Mouse (Mus musculus): ENCODE measurements around the gene Ltbp1.

Gene Ltbp1

DNA sequence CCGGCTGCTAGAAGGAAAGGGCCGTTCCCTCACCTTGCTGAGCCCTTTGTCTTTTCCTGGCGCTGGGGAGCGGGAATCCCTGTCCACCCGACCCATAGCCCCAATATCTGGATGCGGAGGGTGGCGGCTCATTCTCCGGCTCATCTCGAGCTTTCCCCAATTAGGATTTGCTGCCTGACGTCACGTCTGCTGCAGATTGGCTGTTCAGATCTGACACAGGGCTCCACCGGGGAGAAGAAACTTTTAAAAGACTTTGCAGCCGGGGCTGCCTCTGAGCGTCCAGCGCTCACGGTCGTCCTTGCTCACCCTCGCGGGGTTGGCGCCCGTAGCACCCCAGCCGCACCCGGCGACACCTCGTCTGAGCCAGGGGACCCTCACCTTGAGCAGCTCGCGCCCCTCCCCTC lies at the start of gene Ltbp1:
Gene Ltbp1 (plus strand): TSS at position 288 of the 404 bp plus-strand sequence.
- DNase-seq (ENCODE audit: inconsistent ontology term), result peak; percentile 78

GRCm38 (mm10) chr17:74959481-74960245 lies 45.7 kb upstream of the Ltbp1 start:
- DNase-seq (ENCODE audit: inconsistent ontology term), result peak; percentile 62

GRCm38 (mm10) chr17:74963222-74963621 lies 42.1 kb upstream of the Ltbp1 start:
- no peak for DNase-seq (ENCODE audit: inconsistent ontology term)

DNA sequence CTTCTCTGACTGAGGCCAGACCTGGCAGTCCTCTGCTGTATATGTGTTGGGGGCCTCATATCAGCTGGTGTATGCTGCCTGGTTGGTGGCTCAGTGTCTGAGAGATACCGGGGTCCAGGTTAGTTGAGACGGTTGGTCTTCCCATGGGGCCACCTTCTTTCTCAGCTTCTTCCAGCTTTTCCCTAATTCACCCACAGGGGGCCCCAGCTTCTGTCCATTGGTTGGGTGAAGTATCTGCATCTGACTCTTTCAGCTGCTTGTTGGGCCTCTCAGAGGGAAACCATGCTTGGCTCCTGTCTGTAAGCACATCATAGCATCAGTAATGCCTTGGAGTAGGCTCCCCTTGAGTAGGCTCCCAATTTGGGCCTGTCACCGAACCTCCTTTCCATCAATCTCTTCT lies 41.5 kb upstream of the Ltbp1 start:
- DNase-seq (ENCODE audit: inconsistent ontology term), result no peak

- DNase-seq (ENCODE audit: inconsistent ontology term), result no peak
Observed at GRCm38 (mm10) chr17:74967298-74967848, 38.0 kb upstream of the Ltbp1 start.

DNA sequence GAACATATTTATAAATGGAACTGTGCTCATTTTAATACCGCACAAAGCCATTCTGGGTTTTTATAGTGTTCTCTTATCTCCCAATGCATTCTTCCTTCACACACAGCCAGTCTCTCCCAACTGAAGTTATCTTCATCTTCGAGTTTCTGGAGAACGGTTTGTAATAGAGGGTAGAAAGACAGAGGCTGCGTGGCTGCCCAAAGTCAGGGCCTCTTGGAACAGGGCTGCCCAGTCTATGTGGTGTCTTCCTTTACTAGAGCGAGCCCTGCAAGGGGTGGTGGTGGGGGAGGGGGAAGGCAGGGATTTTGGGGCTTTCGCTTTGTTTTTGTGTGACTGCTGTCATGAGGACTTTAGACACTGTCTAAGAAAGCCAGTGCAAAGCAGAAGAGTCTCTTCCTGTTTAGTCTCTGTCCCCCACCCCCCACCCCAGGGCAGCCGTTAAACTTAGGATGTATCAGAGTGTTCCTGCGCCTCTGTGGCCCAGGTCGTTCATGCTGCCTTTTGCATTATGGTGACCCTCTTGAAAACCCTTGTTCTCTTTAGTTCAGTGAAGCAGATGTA lies 37.1 kb upstream of the Ltbp1 start:
- DNase-seq (ENCODE audit: inconsistent ontology term), result no peak

DNA sequence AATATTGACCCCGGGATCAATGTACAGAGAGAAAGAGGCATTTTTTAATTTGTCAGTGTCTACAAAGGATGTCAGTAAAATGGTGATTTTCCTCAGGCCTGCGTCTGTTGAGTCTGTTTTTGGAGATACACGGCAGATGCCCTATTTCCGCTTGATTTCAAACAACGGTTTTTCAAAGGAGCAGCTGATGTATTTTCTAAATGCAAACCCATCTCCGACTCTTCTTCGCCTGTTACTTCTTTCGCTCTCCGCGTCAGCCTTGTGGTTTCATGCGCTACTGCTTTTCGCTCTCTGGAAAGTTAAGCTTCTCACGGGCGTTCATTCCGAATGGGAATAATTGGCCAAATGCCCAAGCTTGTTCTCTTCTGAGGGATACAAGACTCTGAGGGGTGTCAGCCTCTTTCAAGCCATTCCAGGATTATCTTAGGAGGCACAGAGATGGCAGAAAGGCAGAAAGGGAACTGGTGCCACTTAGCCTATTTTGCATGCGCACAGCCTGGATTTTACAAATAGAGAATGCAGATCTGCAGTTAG lies 36.6 kb upstream of the Ltbp1 start:
- DNase-seq (ENCODE audit: inconsistent ontology term), result peak; percentile 26

DNA sequence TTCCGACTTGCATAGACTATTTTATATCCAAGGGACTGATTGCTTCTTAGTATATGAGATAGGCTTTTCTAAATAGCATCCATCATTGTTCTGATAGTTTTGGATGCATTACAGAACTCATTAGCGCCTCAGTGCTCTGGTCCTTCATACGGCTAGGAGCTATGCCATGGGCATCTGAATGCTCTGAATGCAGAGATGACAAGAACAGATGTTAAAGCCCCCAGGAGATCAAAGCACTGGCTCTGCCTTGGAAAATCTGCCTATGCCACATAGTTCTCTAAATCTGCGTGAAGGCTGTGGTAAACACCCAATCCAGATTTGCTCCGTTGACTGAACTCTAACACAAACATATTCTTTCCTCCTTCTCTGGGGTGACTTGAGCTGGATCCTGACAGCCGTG lies 30.2 kb upstream of the Ltbp1 start:
- DNase-seq (ENCODE audit: inconsistent ontology term), result no peak

DNA sequence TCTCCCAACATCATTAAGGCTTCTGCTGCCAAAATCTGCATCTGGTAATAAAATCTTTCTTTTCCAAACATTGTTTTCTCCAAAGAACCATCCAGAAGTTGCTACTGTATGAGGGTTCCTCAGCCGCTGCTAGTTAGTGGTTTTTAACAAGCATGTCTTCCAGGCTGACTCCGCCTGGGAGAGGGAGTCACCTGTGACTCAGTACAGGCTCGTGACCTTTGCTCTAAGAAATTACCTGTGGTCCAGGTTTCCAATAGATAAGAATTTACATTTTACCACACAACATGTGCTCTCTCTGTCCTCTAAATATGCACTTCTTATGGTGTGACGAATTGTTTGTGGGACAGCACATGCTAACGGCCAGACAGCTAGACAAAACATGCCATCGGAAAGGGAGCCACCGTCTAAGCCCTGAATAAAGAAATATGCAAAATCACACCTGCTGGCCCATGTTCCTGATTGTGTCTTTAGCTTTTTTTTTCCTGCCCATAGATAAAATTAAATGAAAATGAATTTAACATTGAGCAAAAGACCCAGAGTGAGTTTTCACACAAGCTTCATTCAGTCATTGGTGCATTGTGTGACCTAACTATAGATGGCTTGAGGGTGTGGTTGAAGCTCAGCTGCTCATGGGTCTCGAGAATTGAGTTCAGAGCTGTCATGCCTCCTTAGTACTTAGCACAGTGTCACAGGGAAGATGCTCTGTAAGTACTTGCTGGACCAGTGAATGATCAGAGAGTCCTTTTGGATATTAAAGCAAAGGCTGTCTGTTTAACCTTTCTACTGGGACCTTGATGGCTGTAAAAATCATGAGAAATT lies 29.0 kb upstream of the Ltbp1 start:
- DNase-seq (ENCODE audit: inconsistent ontology term), result no peak

DNA sequence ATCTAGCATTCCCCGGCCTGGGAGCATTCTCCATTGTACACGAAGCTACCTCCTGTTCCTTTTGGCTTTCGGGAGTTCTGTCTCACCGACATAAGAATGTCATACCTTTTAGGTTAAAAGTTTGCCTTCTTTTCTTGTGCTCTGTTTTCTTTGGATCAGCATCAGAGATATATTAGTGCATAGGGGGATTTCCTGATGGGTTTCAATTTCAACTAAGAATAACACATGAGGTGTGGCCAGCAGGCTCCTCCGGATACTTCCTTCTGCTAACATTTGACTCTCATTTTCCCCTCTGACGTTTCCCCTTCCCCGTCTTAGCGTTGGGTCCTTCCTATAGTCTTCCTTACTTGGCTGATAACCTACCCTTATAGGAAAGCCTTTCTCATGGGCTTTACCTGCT lies 25.6 kb upstream of the Ltbp1 start:
- no peak for DNase-seq (ENCODE audit: inconsistent ontology term)

GRCm38 (mm10) chr17:74981703-74982102 lies 23.7 kb upstream of the Ltbp1 start:
- no peak for DNase-seq (ENCODE audit: inconsistent ontology term)

DNA sequence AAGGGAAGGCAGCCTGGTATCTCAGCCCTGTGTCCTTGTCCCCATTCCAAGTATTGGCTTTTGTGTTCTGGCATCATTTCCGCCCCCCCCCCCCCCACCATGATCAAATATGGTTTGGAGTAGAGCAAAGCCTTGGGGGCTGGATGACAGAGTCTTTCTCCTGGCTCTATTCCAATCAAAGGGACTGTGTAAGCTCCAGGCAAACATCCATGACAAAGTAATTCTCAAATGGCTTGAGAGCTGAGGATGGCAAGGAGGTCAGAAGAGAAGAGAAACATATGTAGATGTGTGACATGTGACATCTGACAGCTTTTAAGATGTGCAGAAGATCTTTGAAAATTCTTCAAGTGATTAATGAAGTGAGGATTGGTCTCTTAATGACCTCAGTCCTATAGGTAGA lies 22.5 kb upstream of the Ltbp1 start:
- DNase-seq (ENCODE audit: inconsistent ontology term), result no peak

- DNase-seq (ENCODE audit: inconsistent ontology term), result no peak
Observed at GRCm38 (mm10) chr17:74984071-74984470, 21.3 kb upstream of the Ltbp1 start.

GRCm38 (mm10) chr17:74984681-74985080 lies 20.7 kb upstream of the Ltbp1 start:
- no peak for DNase-seq (ENCODE audit: inconsistent ontology term)

- DNase-seq (ENCODE audit: inconsistent ontology term), result no peak
Observed at GRCm38 (mm10) chr17:74987067-74987466, 18.3 kb upstream of the Ltbp1 start.

DNA sequence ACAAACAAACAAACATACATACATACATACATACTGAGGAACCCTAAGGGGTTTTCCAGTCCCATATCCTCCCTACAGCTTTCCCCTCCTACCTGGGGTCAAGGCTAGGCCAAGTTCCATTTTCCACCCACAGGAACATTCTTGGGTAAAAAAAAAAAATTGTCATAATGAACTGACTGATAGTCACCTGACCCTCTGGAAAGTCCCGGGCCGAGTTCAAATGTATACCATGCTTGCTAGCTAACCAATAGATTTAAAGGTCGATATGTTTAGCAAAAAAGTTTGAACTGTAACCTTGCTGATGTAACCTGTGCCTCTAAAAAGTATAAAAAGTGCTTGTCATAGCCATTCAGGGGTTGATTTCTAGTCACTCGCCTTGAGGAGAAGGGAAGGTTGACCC lies 15.7 kb upstream of the Ltbp1 start:
- no peak for DNase-seq (ENCODE audit: inconsistent ontology term)

GRCm38 (mm10) chr17:74990561-74990960 lies 14.8 kb upstream of the Ltbp1 start:
- DNase-seq (ENCODE audit: inconsistent ontology term), result no peak

DNA sequence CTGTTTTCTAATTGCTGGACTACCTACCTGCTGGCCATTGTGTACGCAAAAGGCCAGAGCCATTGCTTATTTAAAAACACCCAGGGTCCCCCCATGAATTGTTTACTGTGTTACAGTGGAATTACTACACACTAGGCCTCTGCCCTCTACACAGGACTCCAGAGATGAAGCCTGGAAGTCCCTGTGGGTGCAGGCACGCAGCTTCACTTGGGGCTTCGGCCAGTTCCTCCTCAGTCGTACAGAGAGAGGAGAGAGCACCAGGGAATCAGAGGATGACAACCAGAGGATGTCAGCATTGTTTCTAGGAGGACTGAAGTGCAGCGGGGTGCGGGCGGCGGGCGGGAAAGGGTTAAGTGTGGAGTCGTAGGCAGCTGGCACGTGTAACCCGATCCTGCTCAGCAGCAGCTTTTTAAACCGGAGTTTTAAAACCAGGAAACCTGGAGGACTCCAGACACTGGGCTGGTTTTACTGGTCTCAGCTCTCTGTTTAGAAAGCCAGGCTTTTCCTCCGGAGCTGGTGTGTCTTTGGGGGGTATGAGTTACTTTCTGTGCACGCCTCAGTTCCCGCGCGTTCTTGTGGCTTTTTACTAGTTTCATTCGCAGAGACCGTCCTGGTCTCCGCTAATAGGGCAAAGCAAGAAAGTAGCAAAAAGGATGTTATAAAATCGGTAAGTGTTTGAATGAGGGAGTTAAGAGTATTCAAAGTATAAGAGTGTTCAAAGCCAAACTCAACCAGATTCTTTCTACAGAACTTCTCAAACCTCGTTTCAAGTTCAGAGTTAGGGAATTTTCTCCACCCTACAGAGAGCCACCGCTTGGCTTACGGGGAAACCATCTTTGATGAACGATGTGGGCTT lies 11.4 kb upstream of the Ltbp1 start:
- DNase-seq (ENCODE audit: inconsistent ontology term), result peak; percentile 37

DNA sequence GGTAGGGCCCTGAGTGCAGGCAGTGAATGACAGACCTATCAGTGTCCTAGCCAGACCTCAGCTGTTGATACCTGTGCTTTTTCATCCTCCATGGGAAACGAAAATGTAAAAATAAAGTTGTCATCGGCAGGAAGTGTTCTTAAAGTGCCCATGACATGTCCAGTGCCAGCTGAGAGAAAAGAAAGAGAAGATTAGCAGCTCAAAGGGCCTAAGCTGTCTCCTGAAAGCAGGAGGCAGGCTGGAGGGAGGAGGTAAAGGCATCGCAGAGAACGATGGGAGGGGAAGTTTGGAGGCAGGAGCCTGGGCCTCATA lies 10.8 kb upstream of the Ltbp1 start:
- DNase-seq (ENCODE audit: inconsistent ontology term), result no peak

GRCm38 (mm10) chr17:74995266-74995665 lies 10.1 kb upstream of the Ltbp1 start:
- no peak for DNase-seq (ENCODE audit: inconsistent ontology term)

DNA sequence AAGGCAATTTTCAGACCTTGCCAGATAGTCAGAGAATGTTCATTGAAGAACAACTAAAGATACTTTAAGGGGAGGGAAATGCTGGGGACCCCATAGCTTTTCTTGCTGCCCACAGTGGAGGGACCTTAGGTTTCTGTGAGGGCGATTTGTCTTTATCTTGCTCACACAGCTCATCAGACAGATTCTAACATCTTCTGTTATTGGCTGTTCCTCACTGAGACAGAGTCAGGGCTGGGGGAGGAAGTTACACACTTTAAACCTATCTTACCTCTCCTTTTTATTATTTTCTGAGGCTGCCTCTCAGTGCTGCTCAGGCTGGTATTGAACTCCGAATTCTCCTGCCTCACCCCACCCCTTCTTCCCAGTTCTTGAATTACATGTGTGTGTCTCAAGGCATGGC lies 5.3 kb upstream of the Ltbp1 start:
- no peak for DNase-seq (ENCODE audit: inconsistent ontology term)

All from Muller cell, postnatal 12 days (primary cell).